Mouse (Mus musculus): ENCODE results near the gene Tox3.

DNA sequence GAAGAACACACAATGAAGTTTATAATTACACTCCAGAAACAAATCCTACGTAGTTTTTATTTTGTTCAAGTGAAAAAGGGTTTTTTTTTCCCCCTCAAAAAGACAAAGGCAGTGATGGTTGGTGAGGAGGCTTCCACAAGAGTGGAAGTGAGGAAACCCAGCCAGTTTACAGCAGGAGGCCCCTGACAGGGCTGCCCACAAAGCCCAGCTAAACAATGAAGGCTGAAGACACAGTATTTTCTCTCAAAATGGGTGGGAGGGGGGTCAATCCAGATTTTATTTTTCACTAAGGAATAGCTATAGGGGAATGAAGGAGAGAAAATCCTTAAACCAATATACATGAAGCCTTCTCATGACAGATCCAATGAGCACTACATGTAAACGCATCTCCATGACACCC lies 5.4 kb upstream of the Tox3 start:
- TF ChIP-seq USF1 (IDR thresholded peaks at IDR 0.05; ENCODE audit: low read depth), result no peak
- no peak for TF ChIP-seq CTCF (IDR thresholded peaks at IDR 0.05; ENCODE audit: control insufficient read depth, insufficient read depth, insufficient read length)
- no peak for TF ChIP-seq MYOD1 (IDR thresholded peaks at IDR 0.05; ENCODE audit: control insufficient read depth, insufficient read length, low read depth)
